Mouse (Mus musculus): Measurements from ENCODE around the gene B3gnt7. TPM values are rescaled to one million over a fixed set of nuclear protein-coding genes. Genes with fewer than 3 reads are reported as not detected.
A peak's percentile ranks its signal among the peaks of the same experiment; 100 is the strongest.

B3gnt7 gene
- polyA plus RNA-seq, 1 experiment from 2014 or later = 5.1 TPM

- DNase-seq (ENCODE audit: low spot score) (no peak), ATAC-seq (replicated peaks; ENCODE audit: insufficient number of reproducible peaks, low FRiP score, low TSS enrichment, low read depth) (no peak)
- Histone ChIP-seq H3K9ac (replicated peaks; ENCODE audit: low read length) (no peak overlapping the region), H3K27ac (replicated peaks; ENCODE audit: low read depth, low read length) (no peak overlapping the region), H3K27me3 (ENCODE audit: control insufficient read depth, insufficient read depth, low read length) (no peaks in the 10 kb centered on the region), H3K4me1 (ENCODE audit: control insufficient read depth, insufficient read depth, low read length) (no peaks in the 10 kb centered on the region; the same call in 1 of the 2 replicates), H3K36me3 (replicated peaks; ENCODE audit: control insufficient read depth, insufficient read depth, low read depth, low read length) (no peaks in the 10 kb centered on the region), H3K4me2 (ENCODE audit: low read depth, low read length) (no peak overlapping the region), H3K4me3 (ENCODE audit: low read depth, low read length) (no peak overlapping the region), H3K9me3 (replicated peaks; ENCODE audit: control insufficient read depth, low read length) (no peaks in the 10 kb centered on the region)
- 80% methylated on average over 3 of the region's 3 CpGs for WGBS
These were observed 9.5 kb upstream of the B3gnt7 start for GRCm38 (mm10) chr1:86293091-86293490.

GRCm38 (mm10) chr1:86293868-86294267 is 8.8 kb upstream of the B3gnt7 start:
- no peak overlapping the region for H3K9ac ChIP-seq (replicated peaks; ENCODE audit: low read length)
- H3K27ac ChIP-seq (replicated peaks; ENCODE audit: low read depth, low read length) = no peak overlapping the region
- H3K4me1 ChIP-seq (ENCODE audit: control insufficient read depth, insufficient read depth, low read length) = no peaks in the 10 kb centered on the region; the same call in 1 of the 2 replicates
- no peak overlapping the region for H3K4me3 ChIP-seq (ENCODE audit: low read depth, low read length)
- H3K4me2 ChIP-seq (ENCODE audit: low read depth, low read length) = no peak overlapping the region
- WGBS = 88% methylated on average over 5 of the region's 5 CpGs
- no peak for ATAC-seq (replicated peaks; ENCODE audit: insufficient number of reproducible peaks, low FRiP score, low TSS enrichment, low read depth)
- no peaks in the 10 kb centered on the region for H3K27me3 ChIP-seq (ENCODE audit: control insufficient read depth, insufficient read depth, low read length)
- no peaks in the 10 kb centered on the region for H3K36me3 ChIP-seq (replicated peaks; ENCODE audit: control insufficient read depth, insufficient read depth, low read depth, low read length)
- no peaks in the 10 kb centered on the region for H3K9me3 ChIP-seq (replicated peaks; ENCODE audit: control insufficient read depth, low read length)
- no peak for DNase-seq (ENCODE audit: low spot score)

GRCm38 (mm10) chr1:86294472-86294871 is 8.2 kb upstream of the B3gnt7 start:
- WGBS = 23% methylated on average over 4 of the region's 4 CpGs
- no peak; the same call in 1 of the 2 replicates for ATAC-seq (replicated peaks; ENCODE audit: insufficient number of reproducible peaks, low FRiP score, low TSS enrichment, low read depth)
- DNase-seq (ENCODE audit: low spot score) = no peak
- Histone ChIP-seq H3K4me2 (ENCODE audit: low read depth, low read length) (no peak overlapping the region), H3K4me1 (ENCODE audit: control insufficient read depth, insufficient read depth, low read length) (no peaks in the 10 kb centered on the region; the same call in 1 of the 2 replicates), H3K27me3 (ENCODE audit: control insufficient read depth, insufficient read depth, low read length) (no peaks in the 10 kb centered on the region), H3K27ac (replicated peaks; ENCODE audit: low read depth, low read length) (no peak overlapping the region), H3K36me3 (replicated peaks; ENCODE audit: control insufficient read depth, insufficient read depth, low read depth, low read length) (no peaks in the 10 kb centered on the region), H3K4me3 (ENCODE audit: low read depth, low read length) (no peak overlapping the region), H3K9me3 (replicated peaks; ENCODE audit: control insufficient read depth, low read length) (no peaks in the 10 kb centered on the region), H3K9ac (replicated peaks; ENCODE audit: low read length) (no peak overlapping the region)

- no peak overlapping the region for H3K4me2 ChIP-seq (ENCODE audit: low read depth, low read length)
- H3K27ac ChIP-seq (replicated peaks; ENCODE audit: low read depth, low read length) = no peak overlapping the region
- no peaks in the 10 kb centered on the region; the same call in none of the 2 replicates for H3K4me1 ChIP-seq (ENCODE audit: control insufficient read depth, insufficient read depth, low read length)
- DNase-seq (ENCODE audit: low spot score) (no peak), ATAC-seq (replicated peaks; ENCODE audit: insufficient number of reproducible peaks, low FRiP score, low TSS enrichment, low read depth) (no peak)
- H3K36me3 ChIP-seq (replicated peaks; ENCODE audit: control insufficient read depth, insufficient read depth, low read depth, low read length) = no peaks in the 10 kb centered on the region
- 27% methylated on average over 2 of the region's 2 CpGs for WGBS
- H3K9ac ChIP-seq (replicated peaks; ENCODE audit: low read length) = no peak overlapping the region
- no peak overlapping the region for H3K4me3 ChIP-seq (ENCODE audit: low read depth, low read length)
- H3K27me3 ChIP-seq (ENCODE audit: control insufficient read depth, insufficient read depth, low read length) = peaks cover 9% of the 10 kb centered on the region
- no peaks in the 10 kb centered on the region for H3K9me3 ChIP-seq (replicated peaks; ENCODE audit: control insufficient read depth, low read length)
These were observed 2.5 kb upstream of the B3gnt7 start for GRCm38 (mm10) chr1:86300093-86300492.

GRCm38 (mm10) chr1:86300731-86301130 is 1.9 kb upstream of the B3gnt7 start:
- ATAC-seq (replicated peaks; ENCODE audit: insufficient number of reproducible peaks, low FRiP score, low TSS enrichment, low read depth) (no peak), DNase-seq (ENCODE audit: low spot score) (no peak)
- Histone ChIP-seq H3K4me2 (ENCODE audit: low read depth, low read length) (no peak overlapping the region), H3K27ac (replicated peaks; ENCODE audit: low read depth, low read length) (no peak overlapping the region), H3K27me3 (ENCODE audit: control insufficient read depth, insufficient read depth, low read length) (peaks cover 9% of the 10 kb centered on the region), H3K36me3 (replicated peaks; ENCODE audit: control insufficient read depth, insufficient read depth, low read depth, low read length) (no peaks in the 10 kb centered on the region), H3K4me1 (ENCODE audit: control insufficient read depth, insufficient read depth, low read length) (no peaks in the 10 kb centered on the region; the same call in none of the 2 replicates), H3K4me3 (ENCODE audit: low read depth, low read length) (no peak overlapping the region), H3K9ac (replicated peaks; ENCODE audit: low read length) (no peak overlapping the region), H3K9me3 (replicated peaks; ENCODE audit: control insufficient read depth, low read length) (no peaks in the 10 kb centered on the region)
- 54% methylated on average over 7 of the region's 7 CpGs for WGBS

- H3K27ac ChIP-seq (replicated peaks; ENCODE audit: low read depth, low read length) = no peak overlapping the region
- no peaks in the 10 kb centered on the region for H3K36me3 ChIP-seq (replicated peaks; ENCODE audit: control insufficient read depth, insufficient read depth, low read depth, low read length)
- peaks cover 9% of the 10 kb centered on the region for H3K27me3 ChIP-seq (ENCODE audit: control insufficient read depth, insufficient read depth, low read length)
- DNase-seq (ENCODE audit: low spot score) (no peak), ATAC-seq (replicated peaks; ENCODE audit: insufficient number of reproducible peaks, low FRiP score, low TSS enrichment, low read depth) (no peak)
- H3K9ac ChIP-seq (replicated peaks; ENCODE audit: low read length) = no peak overlapping the region
- 49% methylated on average over 6 of the region's 6 CpGs for WGBS
- H3K4me1 ChIP-seq (ENCODE audit: control insufficient read depth, insufficient read depth, low read length) = no peaks in the 10 kb centered on the region; the same call in none of the 2 replicates
- H3K9me3 ChIP-seq (replicated peaks; ENCODE audit: control insufficient read depth, low read length) = no peaks in the 10 kb centered on the region
- no peak overlapping the region for H3K4me3 ChIP-seq (ENCODE audit: low read depth, low read length)
- no peak overlapping the region for H3K4me2 ChIP-seq (ENCODE audit: low read depth, low read length)
These were observed 1.2 kb upstream of the B3gnt7 start for GRCm38 (mm10) chr1:86301221-86302091.

- under 1% methylated on average over 63 of the region's 65 CpGs for WGBS
- Histone ChIP-seq H3K4me2 (ENCODE audit: low read depth, low read length) (peak overlapping the region; percentile 93), H3K36me3 (replicated peaks; ENCODE audit: control insufficient read depth, insufficient read depth, low read depth, low read length) (no peaks in the 10 kb centered on the region), H3K4me3 (ENCODE audit: low read depth, low read length) (peak overlapping the region; percentile 73), H3K27me3 (ENCODE audit: control insufficient read depth, insufficient read depth, low read length) (peaks cover 9% of the 10 kb centered on the region), H3K9ac (replicated peaks; ENCODE audit: low read length) (peak overlapping the region; percentile 67), H3K4me1 (ENCODE audit: control insufficient read depth, insufficient read depth, low read length) (no peaks in the 10 kb centered on the region; the same call in none of the 2 replicates), H3K9me3 (replicated peaks; ENCODE audit: control insufficient read depth, low read length) (no peaks in the 10 kb centered on the region), H3K27ac (replicated peaks; ENCODE audit: low read depth, low read length) (no peak overlapping the region)
- DNase-seq (ENCODE audit: low spot score) (peak; percentile 86), ATAC-seq (replicated peaks; ENCODE audit: insufficient number of reproducible peaks, low FRiP score, low TSS enrichment, low read depth) (peak; percentile 79)
These were observed 636 bp downstream of the B3gnt7 start for GRCm38 (mm10) chr1:86303063-86303872.
